Mouse (Mus musculus): ENCODE data around the gene Sbno1.

Sbno1 gene

DNA sequence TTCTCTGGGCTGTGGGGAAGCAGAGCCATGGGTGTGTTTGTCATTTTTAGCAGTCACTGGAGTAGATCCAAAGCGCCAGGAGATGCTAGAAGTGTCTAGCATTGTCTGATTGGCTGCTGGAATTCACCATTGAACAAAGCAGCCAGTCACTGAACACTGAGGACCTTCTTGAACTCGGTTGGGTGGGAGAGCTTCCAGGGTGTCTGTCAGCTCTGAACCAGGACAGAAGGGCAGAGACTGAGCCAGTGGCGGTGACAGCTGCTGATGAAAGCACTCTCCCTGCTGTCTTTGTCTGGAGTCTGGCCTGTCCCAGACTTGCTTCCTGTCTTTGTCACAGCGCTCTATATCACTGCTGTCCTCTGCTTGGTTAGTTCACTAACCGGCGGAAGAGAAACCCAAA is 91.4 kb downstream of the Sbno1 start:
- peak; percentile 35 for DNase-seq (ENCODE audit: low spot score)

DNA sequence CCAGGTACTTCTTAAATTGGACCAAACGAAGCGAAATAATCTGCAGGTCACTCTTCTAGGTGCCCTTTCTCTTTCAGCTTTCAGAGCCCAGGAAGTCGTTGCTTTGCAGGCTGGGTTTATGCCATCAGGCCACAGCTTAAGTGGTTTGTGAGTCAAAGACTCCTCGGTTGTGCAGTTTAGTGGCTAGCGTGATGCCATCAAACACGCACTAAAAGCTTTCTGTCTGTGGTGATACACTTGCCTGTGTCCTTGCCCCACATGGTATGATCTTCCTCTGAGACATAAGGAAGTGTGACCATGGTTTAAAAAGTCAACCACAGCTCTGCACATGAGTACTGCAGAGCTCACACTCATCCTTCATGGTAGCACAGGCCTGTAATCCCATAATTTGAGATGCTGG is 95.7 kb downstream of the Sbno1 start:
- no peak for DNase-seq (ENCODE audit: low spot score)

DNA sequence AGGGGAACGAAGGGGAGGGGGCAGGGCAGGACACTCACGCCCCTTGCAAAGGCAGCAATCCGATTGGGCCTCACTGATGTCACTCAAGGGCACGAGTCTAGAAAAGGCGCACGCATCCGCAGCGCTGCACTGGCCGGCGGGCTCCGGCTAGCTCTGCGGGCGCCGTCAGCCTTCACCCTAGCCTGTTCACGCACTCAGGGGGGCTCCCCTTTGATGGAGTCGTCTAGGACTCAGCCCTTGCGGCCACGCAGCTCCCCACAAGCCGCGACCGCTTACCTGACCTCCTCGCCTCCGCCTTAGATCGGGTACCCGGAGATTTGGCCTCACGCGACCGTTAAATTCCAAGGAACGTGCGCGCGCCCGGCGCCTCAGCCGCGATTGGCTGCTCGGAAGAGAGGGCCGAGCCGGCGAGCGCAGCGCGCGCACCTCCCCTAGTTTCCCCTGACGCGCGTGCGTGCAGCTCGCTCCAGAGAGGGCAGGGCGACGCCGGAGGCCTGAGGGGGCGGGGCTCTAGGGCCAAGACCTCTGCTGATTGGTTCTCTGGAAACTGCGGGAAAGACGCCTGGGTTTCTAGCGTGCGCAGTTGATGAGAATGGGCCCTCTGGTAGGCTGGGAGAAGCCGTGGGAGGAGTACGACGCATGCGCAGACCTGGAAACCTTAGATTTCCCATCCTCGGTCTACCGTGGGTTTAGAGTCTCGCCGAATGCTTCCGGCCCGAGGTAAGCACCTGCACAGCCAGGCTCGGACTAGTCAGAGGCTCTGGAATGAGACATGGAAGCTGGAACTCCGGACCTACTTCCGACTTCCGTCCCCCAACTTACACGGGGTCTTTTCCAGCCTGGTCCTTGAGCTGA is 98.1 kb downstream of the Sbno1 start, which contains the start of the genes Mphosph9 and 2810006K23Rik:
Gene Mphosph9 (minus strand): TSS at position 463 of the 855 bp plus-strand sequence.
Gene 2810006K23Rik (plus strand): TSS at position 580 of the 855 bp plus-strand sequence.
- peak; percentile 100 for DNase-seq (ENCODE audit: low spot score)

DNA sequence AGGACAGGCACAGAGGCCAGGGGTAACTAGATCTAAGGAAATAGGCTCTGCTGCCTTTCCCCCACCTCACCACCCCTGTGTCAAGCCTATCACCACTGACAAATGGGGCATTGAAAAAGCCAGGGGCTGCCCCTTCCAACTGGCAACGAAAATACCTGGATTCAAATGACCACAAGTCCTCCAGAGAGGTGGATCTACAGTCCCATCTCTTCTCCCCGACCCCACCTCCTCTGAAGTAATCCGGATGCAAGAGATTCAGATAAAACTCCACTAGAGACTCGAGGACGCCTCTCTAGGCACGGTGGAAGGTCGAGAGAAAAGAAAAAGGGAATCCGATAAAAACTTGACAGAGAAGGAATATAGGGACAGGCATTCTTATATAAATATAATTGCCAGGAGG is 99.0 kb downstream of the Sbno1 start:
- DNase-seq (ENCODE audit: low spot score), result no peak
